Mouse (Mus musculus): ENCODE measurements around the gene Skint4. TPM values are rescaled to one million over a fixed set of nuclear protein-coding genes. Genes with fewer than 3 reads are reported as not detected.

The Skint4 gene
- total RNA-seq (2014; fragmentation: Nextera tagmentation) (not detected in 2 replicates), total RNA-seq (2017) (not detected in 2 replicates)

GRCm38 (mm10) chr4:112071716-112072115 is at the start of gene Skint4:
Gene Skint4 (plus strand): TSS chr4:112072016.
- ATAC-seq (replicated peaks; ENCODE audit: poor library complexity, severe bottlenecking): no peak

Other genes starting within 250 kb of the Skint4 start
- not detected in 2 replicates for gene Slc5a9, start 169.1 kb upstream of the Skint4 start, total RNA-seq (2014; fragmentation: Nextera tagmentation)
- not detected in 2 replicates for gene Slc5a9, start 169.1 kb upstream of the Skint4 start, total RNA-seq (2017)
- not detected in 2 replicates for gene Skint8, start 152.6 kb upstream of the Skint4 start, total RNA-seq (2014; fragmentation: Nextera tagmentation)
- not detected in 2 replicates for gene Skint8, start 152.6 kb upstream of the Skint4 start, total RNA-seq (2017)
- gene Skint7, start 99.1 kb upstream of the Skint4 start, total RNA-seq (2014; fragmentation: Nextera tagmentation): not detected in 2 replicates
- not detected in 2 replicates for gene Skint7, start 99.1 kb upstream of the Skint4 start, total RNA-seq (2017)
- gene Skint1, start 65.7 kb upstream of the Skint4 start, total RNA-seq (2014; fragmentation: Nextera tagmentation): not detected in 2 replicates
- gene Skint1, start 65.7 kb upstream of the Skint4 start, total RNA-seq (2017): not detected in 2 replicates
- not detected in 2 replicates for gene Skint3, start 160.2 kb downstream of the Skint4 start, total RNA-seq (2014; fragmentation: Nextera tagmentation)
- not detected in 2 replicates for gene Skint3, start 160.2 kb downstream of the Skint4 start, total RNA-seq (2017)

Data from granulocyte monocyte progenitor cell, adult 5-6 weeks (primary cell).